Mouse (Mus musculus) heart, adult 9 months (tissue): Measurements from ENCODE around the gene Ice2.

Source experiments
- DNase-seq, 2 experiments: peaks; one replicate each; pipeline ENCODE4 v3.0.0; 2022; ENCODE audit warnings: low spot score in 2 of 2

Gene Ice2

DNA sequence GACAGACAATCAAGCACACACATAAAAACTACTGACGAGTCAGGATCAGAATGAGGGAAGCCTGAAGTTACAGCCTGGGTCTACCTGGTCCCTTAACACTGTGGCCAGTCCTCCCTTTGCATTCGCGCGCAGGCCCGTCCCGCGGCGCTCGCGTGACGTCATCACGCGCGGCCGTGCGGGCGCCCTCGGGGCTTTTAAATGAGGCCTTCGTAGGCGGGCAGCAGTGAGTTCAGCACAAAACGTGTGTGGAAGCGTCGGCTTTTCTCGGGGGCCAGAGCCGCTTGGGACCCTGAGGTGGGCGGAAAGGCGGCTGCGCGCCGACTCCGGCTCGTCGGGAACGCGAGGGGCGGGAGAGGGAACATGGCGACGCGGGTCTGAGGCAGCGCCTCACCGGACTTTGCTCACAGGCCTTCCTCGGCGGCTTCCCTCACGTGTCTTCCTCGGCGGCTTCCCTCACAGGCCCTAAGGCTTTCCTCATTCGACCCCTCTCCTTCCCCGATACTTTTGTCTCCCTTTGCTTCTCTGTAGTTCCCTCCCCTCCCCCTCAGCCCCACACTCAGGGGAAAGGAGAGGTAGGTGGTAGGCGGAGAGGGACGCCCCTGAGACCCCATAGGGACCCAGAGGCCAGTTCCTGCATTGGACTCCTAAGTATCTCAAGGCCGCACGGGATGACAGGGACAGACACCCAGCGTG lies at the start of gene Ice2:
Ice2 (plus strand) TSS at position 147 of the 693 bp plus-strand sequence.
- DNase-seq: peak; percentile 64 to 76

GRCm38 (mm10) chr9:69349537-69349936 lies 48.2 kb upstream of the Ice2 start:
- DNase-seq: no peak

DNA sequence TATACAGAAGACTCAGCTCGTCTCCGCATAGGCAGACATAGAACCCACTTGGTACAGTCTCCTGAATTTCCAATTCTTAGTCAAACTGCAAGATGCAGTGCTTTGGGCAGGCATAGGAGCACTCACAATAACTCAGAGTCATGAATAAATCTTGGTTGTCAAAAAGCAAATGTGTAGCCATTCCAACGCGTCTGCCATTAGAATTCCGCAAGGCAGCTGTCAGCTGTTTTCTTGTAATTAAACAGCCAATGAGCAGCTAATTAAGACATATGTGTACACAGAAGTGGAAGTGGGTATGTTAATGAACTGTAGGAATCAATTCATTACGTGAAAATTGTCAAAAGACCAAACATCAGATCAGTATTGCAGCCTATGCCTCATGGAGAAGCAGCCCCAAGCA lies 43.5 kb upstream of the Ice2 start:
- no peak for DNase-seq

- DNase-seq: peak; percentile 26 to 47
Observed at GRCm38 (mm10) chr9:69357834-69358233, 39.9 kb upstream of the Ice2 start.

- no peak for DNase-seq
Observed at GRCm38 (mm10) chr9:69358797-69359196, 38.9 kb upstream of the Ice2 start.

GRCm38 (mm10) chr9:69361951-69362445 lies 35.7 kb upstream of the Ice2 start:
- no peak for DNase-seq

DNA sequence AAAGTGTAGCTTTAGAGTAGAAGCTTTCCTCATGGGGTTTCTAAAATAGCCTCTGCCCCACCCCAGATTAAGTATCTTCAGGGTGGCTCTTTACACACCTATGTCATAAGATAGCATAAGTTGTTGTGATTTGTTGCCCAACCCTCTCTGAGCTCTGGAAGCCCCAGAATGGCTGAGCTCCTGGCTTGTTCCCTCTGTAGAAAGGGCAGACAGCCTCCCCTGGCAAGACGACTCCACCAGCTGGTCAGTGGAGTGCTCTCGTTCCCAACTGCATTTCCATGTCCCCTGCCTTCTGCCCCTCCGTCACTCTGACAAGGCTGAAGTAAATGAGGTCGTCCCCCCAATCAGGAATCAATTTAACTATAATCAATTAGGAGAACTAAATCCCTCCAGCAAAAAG lies 34.9 kb upstream of the Ice2 start:
- DNase-seq: no peak

- DNase-seq: no peak
Observed at GRCm38 (mm10) chr9:69364117-69364516, 33.6 kb upstream of the Ice2 start.

- no peak for DNase-seq
Observed at GRCm38 (mm10) chr9:69367055-69367454, 30.7 kb upstream of the Ice2 start.

GRCm38 (mm10) chr9:69368071-69368470 lies 29.6 kb upstream of the Ice2 start:
- DNase-seq: peak; percentile 32 to 59

GRCm38 (mm10) chr9:69371046-69371724 lies 26.5 kb upstream of the Ice2 start:
- DNase-seq: no peak

GRCm38 (mm10) chr9:69372871-69373270 lies 24.8 kb upstream of the Ice2 start:
- DNase-seq: no peak

GRCm38 (mm10) chr9:69376982-69377653 lies 20.6 kb upstream of the Ice2 start:
- no peak for DNase-seq

DNA sequence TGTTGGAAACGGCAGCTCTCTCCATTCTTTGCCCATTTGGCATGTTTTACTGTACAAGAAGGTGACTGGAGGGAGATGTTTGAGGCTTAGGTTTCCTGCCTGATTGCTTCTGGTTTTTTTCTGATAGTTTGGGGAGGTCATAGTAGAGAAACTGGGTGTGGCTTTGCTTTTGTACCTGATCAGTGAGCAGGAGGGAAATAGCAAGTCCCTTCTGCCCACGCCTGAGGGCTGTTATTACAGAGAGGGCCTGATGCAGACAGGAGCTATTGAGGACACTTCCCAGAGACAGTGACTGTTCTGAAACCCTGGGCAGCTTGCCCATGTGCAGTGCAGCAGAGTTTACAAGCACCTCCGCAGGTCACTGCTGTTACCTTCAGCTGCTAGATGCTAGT lies 20.1 kb upstream of the Ice2 start:
- no peak for DNase-seq

GRCm38 (mm10) chr9:69380546-69380945 lies 17.2 kb upstream of the Ice2 start:
- no peak for DNase-seq

- no peak for DNase-seq
Observed at GRCm38 (mm10) chr9:69381741-69382140, 16.0 kb upstream of the Ice2 start.

GRCm38 (mm10) chr9:69384475-69384874 lies 13.2 kb upstream of the Ice2 start:
- no peak for DNase-seq

GRCm38 (mm10) chr9:69384905-69385304 lies 12.8 kb upstream of the Ice2 start:
- DNase-seq: no peak

GRCm38 (mm10) chr9:69387296-69387695 lies 10.4 kb upstream of the Ice2 start:
- DNase-seq: no peak

- no peak for DNase-seq
Observed at GRCm38 (mm10) chr9:69390631-69391030, 7.1 kb upstream of the Ice2 start.

DNA sequence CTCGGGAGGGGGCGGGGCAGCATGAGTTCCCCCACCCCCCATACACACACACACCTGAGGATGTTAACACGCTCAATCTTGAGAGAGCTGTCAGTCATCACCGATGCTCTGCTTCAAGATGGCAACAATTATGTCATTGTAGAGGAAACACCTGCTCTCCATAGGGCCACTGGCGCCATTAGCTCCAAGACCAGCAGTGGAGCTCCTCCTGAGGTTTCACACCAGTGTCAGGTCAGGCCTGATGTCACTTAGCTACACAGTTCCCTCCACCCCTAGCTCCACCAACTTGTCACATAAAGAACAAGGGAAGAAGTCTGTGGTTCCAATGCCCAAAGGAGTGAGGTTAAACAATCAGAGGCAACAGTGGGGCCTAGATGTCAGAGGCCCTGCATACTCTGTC lies 3.5 kb upstream of the Ice2 start:
- DNase-seq: no peak

- DNase-seq: no peak
Observed at GRCm38 (mm10) chr9:69397432-69397759, 310 bp upstream of the Ice2 start.

- DNase-seq: no peak
Observed at GRCm38 (mm10) chr9:69398453-69398850, 746 bp downstream of the Ice2 start.
